Mouse (Mus musculus) frontal cortex, postnatal 25 days (tissue): ENCODE measurements around the gene Rdh1.
"Not testable (repeated sequence)": the region's sequence is repeated elsewhere in the genome, so short reads cannot be mapped to it uniquely, and the experiment has no call there.

Experiments used
- DNase-seq, 2 experiments: peaks; one replicate each; pipeline ENCODE4 v3.0.0; 2022; ENCODE audit warnings: low spot score in 2 of 2

Rdh1 gene

GRCm38 (mm10) chr10:127748847-127749612 is 10.5 kb upstream of the Rdh1 start:
- DNase-seq, result no peak

GRCm38 (mm10) chr10:127750136-127750777 is 9.3 kb upstream of the Rdh1 start:
- DNase-seq, result no peak

- no peak for DNase-seq
Measured at GRCm38 (mm10) chr10:127751548-127751947, 8.0 kb upstream of the Rdh1 start, which contains the start of gene Gpr182. TSS of gene Gpr182 (minus strand) at chr10:127751732.

GRCm38 (mm10) chr10:127754566-127755166 is 4.9 kb upstream of the Rdh1 start:
- DNase-seq, result no peak

GRCm38 (mm10) chr10:127755246-127755645 is 4.3 kb upstream of the Rdh1 start:
- no peak for DNase-seq

- DNase-seq, result no peak
Measured at GRCm38 (mm10) chr10:127755770-127756468, 3.6 kb upstream of the Rdh1 start.

- DNase-seq, result not testable (repeated sequence)
Measured at GRCm38 (mm10) chr10:127762926-127763325, 3.4 kb downstream of the Rdh1 start.

- no peak for DNase-seq
Measured at GRCm38 (mm10) chr10:127763914-127764680, 4.6 kb downstream of the Rdh1 start.

- no peak for DNase-seq
Measured at GRCm38 (mm10) chr10:127766564-127766963, 7.0 kb downstream of the Rdh1 start.

- no peak for DNase-seq
Measured at GRCm38 (mm10) chr10:127776011-127776410, 16.5 kb downstream of the Rdh1 start, which contains the start of gene Rdh9. TSS of gene Rdh9 (plus strand) at chr10:127776386.

GRCm38 (mm10) chr10:127782321-127782720 is 22.8 kb downstream of the Rdh1 start:
- not testable (repeated sequence) for DNase-seq

- not testable (repeated sequence) for DNase-seq
Measured at GRCm38 (mm10) chr10:127785411-127785810, 25.9 kb downstream of the Rdh1 start.

GRCm38 (mm10) chr10:127799295-127799694 is 39.8 kb downstream of the Rdh1 start:
- no peak for DNase-seq

GRCm38 (mm10) chr10:127800891-127801290 is 41.4 kb downstream of the Rdh1 start, which contains the start of gene Rdh16:
TSS of gene Rdh16 (plus strand) at chr10:127801152.
- DNase-seq, result no peak

GRCm38 (mm10) chr10:127801612-127802011 is 42.1 kb downstream of the Rdh1 start:
- no peak for DNase-seq

- DNase-seq, result no peak
Measured at GRCm38 (mm10) chr10:127802236-127802635, 42.7 kb downstream of the Rdh1 start.

- DNase-seq, result no peak
Measured at GRCm38 (mm10) chr10:127804416-127804815, 44.9 kb downstream of the Rdh1 start.

GRCm38 (mm10) chr10:127815888-127816287 is 56.4 kb downstream of the Rdh1 start:
- no peak for DNase-seq

- DNase-seq, result not testable (repeated sequence)
Measured at GRCm38 (mm10) chr10:127817268-127817910, 57.9 kb downstream of the Rdh1 start.
